Mouse (Mus musculus) hindbrain, embryonic 13.5 days (tissue): ENCODE measurements at regions not wholly inside any gene's neighbourhood (a gene's known extent, or its start where the extent isn't known, plus 50 kb on each side); places are given as distances from the start of the nearest gene placed in this dataset.

Source experiments
- ATAC-seq: fragments of 200-750 bp; cut with Nextera tagmentation; 2 replicates; pipeline ENCODE4 v1.8.0; 2017; ENCODE audit warnings: moderate TSS enrichment; ENCODE audit not compliant: low FRiP score
- H3K27ac ChIP-seq: fragments of 300-500 bp; sonication (generic); 2 replicates; pipeline ENCODE4 v1.5.1; 2015; ENCODE audit warnings: inconsistent platforms, mild to moderate bottlenecking, moderate library complexity
- H3K27me3 ChIP-seq: fragments of 300-500 bp; sonication (generic); 2 replicates; pipeline ENCODE4 v1.6.1; 2015; ENCODE audit warnings: mild to moderate bottlenecking, inconsistent platforms
- H3K36me3 ChIP-seq: fragments of 300-500 bp; sonication (generic); 2 replicates; pipeline ENCODE4 v1.6.1; 2015; ENCODE audit warnings: mild to moderate bottlenecking, inconsistent platforms
- H3K4me1 ChIP-seq: fragments of 300-500 bp; sonication (generic); replicated peaks from 2 replicates; pipeline ENCODE4 v1.6.1; 2015; ENCODE audit warnings: inconsistent platforms
- H3K4me2 ChIP-seq: fragments of 300-500 bp; sonication (generic); 2 replicates; pipeline ENCODE4 v1.6.1; 2015; ENCODE audit warnings: inconsistent platforms, mild to moderate bottlenecking, moderate library complexity
- H3K4me3 ChIP-seq: fragments of 300-500 bp; sonication (generic); 2 replicates; pipeline ENCODE4 v1.5.1; 2015; ENCODE audit warnings: mild to moderate bottlenecking, inconsistent platforms
- H3K9ac ChIP-seq: fragments of 300-500 bp; sonication (generic); 2 replicates; pipeline ENCODE4 v1.6.1; 2015; ENCODE audit warnings: mild to moderate bottlenecking, inconsistent platforms
- H3K9me3 ChIP-seq: fragments of 300-500 bp; sonication (generic); 2 replicates; pipeline ENCODE4 v1.6.1; 2016; ENCODE audit warnings: inconsistent platforms
- WGBS: fragments of 180-500 bp; shearing (Covaris S2); methylation state at CpG from one replicate; pipeline ENCODE4 v1.1.7; 2015; 5-methylcytosine and 5-hydroxymethylcytosine counted together

GRCm38 (mm10) chr12:106174070-106174980, 164.3 kb downstream of the Vrk1 start:
- H3K4me3 ChIP-seq = peak overlapping the region; percentile 42
- H3K9me3 ChIP-seq = no peaks in the 10 kb centered on the region
- H3K36me3 ChIP-seq = no peaks in the 10 kb centered on the region
- peaks cover 54% of the 10 kb centered on the region for H3K4me1 ChIP-seq
- H3K27ac ChIP-seq = peak overlapping the region; percentile 85
- ATAC-seq = peak; percentile 25
- under 1% methylated on average over 39 of the region's 39 CpGs for WGBS
- H3K9ac ChIP-seq = peak overlapping the region; percentile 66
- H3K27me3 ChIP-seq = 0 out of 2 replicates have a peak, but pooled peaks cover 4% of the 10 kb centered on the region
- H3K4me2 ChIP-seq = peak overlapping the region; percentile 69

- Histone ChIP-seq H3K9me3 (no peaks in the 10 kb centered on the region), H3K36me3 (no peaks in the 10 kb centered on the region), H3K27me3 (0 out of 2 replicates have a peak, but pooled peaks cover 4% of the 10 kb centered on the region), H3K4me1 (peaks cover 54% of the 10 kb centered on the region), H3K4me3 (peak overlapping the region; percentile 42), H3K9ac (peak overlapping the region; percentile 66), H3K4me2 (peak overlapping the region; percentile 69), H3K27ac (peak overlapping the region; percentile 85)
- peak; percentile 53 for ATAC-seq
- WGBS = 2% methylated on average over 27 of the region's 27 CpGs
Observed at GRCm38 (mm10) chr12:106174981-106175700, 165.1 kb downstream of the Vrk1 start.

- Histone ChIP-seq H3K4me1 (peaks cover 52% of the 10 kb centered on the region), H3K4me3 (no peak overlapping the region), H3K36me3 (no peaks in the 10 kb centered on the region), H3K27ac (no peak overlapping the region), H3K9me3 (no peaks in the 10 kb centered on the region), H3K9ac (no peak overlapping the region), H3K27me3 (0 out of 2 replicates have a peak, but pooled peaks cover under 1% of the 10 kb centered on the region), H3K4me2 (no peak overlapping the region)
- 58% methylated on average over 4 of the region's 4 CpGs for WGBS
- no peak for ATAC-seq
Observed at GRCm38 (mm10) chr12:106177302-106177701, 167.3 kb downstream of the Vrk1 start.

- H3K4me3 ChIP-seq = no peak overlapping the region
- H3K27me3 ChIP-seq = no peaks in the 10 kb centered on the region
- WGBS = 29% methylated on average over 3 of the region's 3 CpGs
- no peak overlapping the region for H3K4me2 ChIP-seq
- H3K9ac ChIP-seq = no peak overlapping the region
- no peak overlapping the region for H3K27ac ChIP-seq
- ATAC-seq = no peak
- peaks cover 54% of the 10 kb centered on the region for H3K4me1 ChIP-seq
- no peaks in the 10 kb centered on the region for H3K9me3 ChIP-seq
- H3K36me3 ChIP-seq = no peaks in the 10 kb centered on the region
Observed at GRCm38 (mm10) chr12:106177861-106178260, 167.8 kb downstream of the Vrk1 start.

GRCm38 (mm10) chr12:106178688-106179205, 168.7 kb downstream of the Vrk1 start:
- Histone ChIP-seq H3K9ac (no peak overlapping the region), H3K27ac (no peak overlapping the region), H3K4me3 (no peak overlapping the region), H3K36me3 (no peaks in the 10 kb centered on the region), H3K4me2 (no peak overlapping the region), H3K27me3 (no peaks in the 10 kb centered on the region), H3K4me1 (peaks cover 45% of the 10 kb centered on the region), H3K9me3 (no peaks in the 10 kb centered on the region)
- ATAC-seq = no peak
- WGBS = 46% methylated on average over 11 of the region's 11 CpGs

- Histone ChIP-seq H3K36me3 (no peaks in the 10 kb centered on the region), H3K4me1 (peaks cover 16% of the 10 kb centered on the region), H3K4me3 (no peak overlapping the region), H3K9ac (no peak overlapping the region), H3K9me3 (no peaks in the 10 kb centered on the region), H3K27me3 (no peaks in the 10 kb centered on the region), H3K27ac (no peak overlapping the region), H3K4me2 (no peak overlapping the region)
- 73% methylated on average over 7 of the region's 7 CpGs for WGBS
- no peak for ATAC-seq
Observed at GRCm38 (mm10) chr12:106182923-106183322, 172.9 kb downstream of the Vrk1 start.

- H3K9ac ChIP-seq = no peak overlapping the region
- ATAC-seq = no peak
- no peak overlapping the region for H3K4me3 ChIP-seq
- H3K27me3 ChIP-seq = no peaks in the 10 kb centered on the region
- H3K4me2 ChIP-seq = no peak overlapping the region
- H3K36me3 ChIP-seq = no peaks in the 10 kb centered on the region
- no peaks in the 10 kb centered on the region for H3K9me3 ChIP-seq
- peaks cover 7% of the 10 kb centered on the region for H3K4me1 ChIP-seq
- WGBS = 86% methylated on average over 5 of the region's 5 CpGs
- H3K27ac ChIP-seq = no peak overlapping the region
Observed at GRCm38 (mm10) chr12:106183973-106184372, 173.9 kb downstream of the Vrk1 start.

GRCm38 (mm10) chr12:106185398-106186077, 175.5 kb downstream of the Vrk1 start:
- no peak overlapping the region for H3K27ac ChIP-seq
- H3K27me3 ChIP-seq = no peaks in the 10 kb centered on the region
- H3K4me1 ChIP-seq = peaks cover 5% of the 10 kb centered on the region
- 73% methylated on average over 18 of the region's 18 CpGs for WGBS
- H3K9ac ChIP-seq = no peak overlapping the region
- no peak for ATAC-seq
- H3K36me3 ChIP-seq = no peaks in the 10 kb centered on the region
- H3K4me3 ChIP-seq = no peak overlapping the region
- H3K4me2 ChIP-seq = no peak overlapping the region
- H3K9me3 ChIP-seq = no peaks in the 10 kb centered on the region

GRCm38 (mm10) chr12:106186501-106186900, 176.5 kb downstream of the Vrk1 start:
- WGBS = 90% methylated on average over 10 of the region's 10 CpGs
- Histone ChIP-seq H3K4me3 (no peak overlapping the region), H3K9me3 (no peaks in the 10 kb centered on the region), H3K27ac (no peak overlapping the region), H3K9ac (no peak overlapping the region), H3K4me1 (peaks cover 5% of the 10 kb centered on the region), H3K36me3 (no peaks in the 10 kb centered on the region), H3K4me2 (no peak overlapping the region), H3K27me3 (no peaks in the 10 kb centered on the region)
- ATAC-seq = no peak

GRCm38 (mm10) chr12:106191771-106192170, 181.7 kb downstream of the Vrk1 start:
- Histone ChIP-seq H3K4me2 (no peak overlapping the region), H3K27ac (no peak overlapping the region), H3K9me3 (0 out of 2 replicates have a peak, but pooled peaks cover 2% of the 10 kb centered on the region), H3K36me3 (no peaks in the 10 kb centered on the region), H3K4me1 (peaks cover 23% of the 10 kb centered on the region; the same call in 1 of the 2 replicates), H3K27me3 (no peaks in the 10 kb centered on the region), H3K9ac (no peak overlapping the region), H3K4me3 (no peak overlapping the region)
- WGBS = 93% methylated on average over 7 of the region's 7 CpGs
- no peak for ATAC-seq

GRCm38 (mm10) chr12:106199302-106199701, 189.3 kb downstream of the Vrk1 start:
- no peaks in the 10 kb centered on the region for H3K36me3 ChIP-seq
- ATAC-seq = no peak
- no peak overlapping the region for H3K27ac ChIP-seq
- WGBS = 14% methylated on average over 4 of the region's 4 CpGs
- peaks cover 25% of the 10 kb centered on the region for H3K4me1 ChIP-seq
- no peaks in the 10 kb centered on the region for H3K9me3 ChIP-seq
- H3K4me3 ChIP-seq = no peak overlapping the region
- no peak overlapping the region for H3K9ac ChIP-seq
- H3K4me2 ChIP-seq = no peak overlapping the region
- H3K27me3 ChIP-seq = no peaks in the 10 kb centered on the region

- 75% methylated on average over 8 of the region's 8 CpGs for WGBS
- H3K36me3 ChIP-seq = no peaks in the 10 kb centered on the region
- 0 out of 2 replicates have a peak, but pooled peaks cover 6% of the 10 kb centered on the region for H3K27me3 ChIP-seq
- peaks cover 4% of the 10 kb centered on the region; the same call in 1 of the 2 replicates for H3K4me1 ChIP-seq
- no peak overlapping the region for H3K9ac ChIP-seq
- H3K4me3 ChIP-seq = no peak overlapping the region
- H3K27ac ChIP-seq = peak overlapping the region; percentile 37; the same call in 1 of the 2 replicates
- no peak for ATAC-seq
- H3K4me2 ChIP-seq = no peak overlapping the region
- no peaks in the 10 kb centered on the region for H3K9me3 ChIP-seq
Observed at GRCm38 (mm10) chr12:106203526-106203925, 193.5 kb downstream of the Vrk1 start.
